Mouse (Mus musculus) retina, adult 2 months (tissue): ENCODE data around the gene Wnt7b.
A peak's percentile ranks its signal among the peaks of the same experiment; 100 is the strongest.

ENCODE experiments used
- DNase-seq: peaks from one replicate; pipeline ENCODE4 v3.0.0-alpha.2; 2012; ENCODE audit warnings: low read depth, low spot score

The Wnt7b gene

DNA sequence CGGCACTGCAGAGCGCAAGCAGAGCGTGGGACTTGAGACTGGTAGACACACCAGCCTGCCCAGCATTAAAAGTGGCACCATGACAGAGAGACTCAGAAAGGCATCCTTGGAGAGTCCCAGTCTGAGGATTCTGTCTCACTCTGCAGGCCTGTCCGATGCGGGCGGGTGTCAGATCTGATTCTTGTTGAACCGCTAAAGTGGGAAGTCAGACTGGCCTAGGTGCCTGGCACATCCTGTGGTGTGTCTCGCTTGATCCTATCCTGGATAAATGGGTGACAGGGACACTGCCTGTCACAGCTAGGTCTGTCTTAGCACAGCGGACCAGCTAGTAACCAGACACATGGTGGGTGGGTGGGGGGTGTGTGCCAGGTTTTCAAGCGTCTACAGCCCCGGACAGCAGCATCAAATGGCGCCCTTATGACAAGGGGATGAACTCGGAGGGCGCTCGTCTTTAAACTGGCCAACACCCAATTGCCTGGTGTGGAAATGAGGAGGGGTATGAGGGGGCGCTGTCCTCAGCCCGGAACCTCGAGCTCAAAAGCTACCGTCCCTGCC, at the start of gene Wnt7b:
Gene Wnt7b (minus strand): TSS at position 118 of the 555 bp plus-strand sequence.
- no peak for DNase-seq

DNA sequence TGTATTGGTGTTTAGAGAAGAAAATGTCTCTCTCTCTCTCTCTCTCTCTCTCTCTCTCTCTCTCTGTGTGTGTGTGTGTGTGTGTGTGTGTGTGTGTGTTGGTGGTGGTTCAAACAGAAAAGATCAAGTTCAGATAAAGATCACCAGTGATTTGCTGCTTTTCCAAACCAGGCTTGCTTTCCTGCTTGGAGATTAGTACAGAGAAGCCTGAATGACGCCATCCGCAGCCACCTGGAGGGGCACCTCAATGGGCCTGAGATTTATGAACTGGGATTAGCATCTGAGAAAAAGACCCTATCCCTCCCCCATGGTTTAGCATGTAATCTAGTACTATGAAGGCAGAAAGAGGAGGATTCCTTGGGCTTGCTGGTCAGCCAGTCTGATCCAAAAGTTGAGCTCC, 49.3 kb upstream of the Wnt7b start:
- no peak for DNase-seq

DNA sequence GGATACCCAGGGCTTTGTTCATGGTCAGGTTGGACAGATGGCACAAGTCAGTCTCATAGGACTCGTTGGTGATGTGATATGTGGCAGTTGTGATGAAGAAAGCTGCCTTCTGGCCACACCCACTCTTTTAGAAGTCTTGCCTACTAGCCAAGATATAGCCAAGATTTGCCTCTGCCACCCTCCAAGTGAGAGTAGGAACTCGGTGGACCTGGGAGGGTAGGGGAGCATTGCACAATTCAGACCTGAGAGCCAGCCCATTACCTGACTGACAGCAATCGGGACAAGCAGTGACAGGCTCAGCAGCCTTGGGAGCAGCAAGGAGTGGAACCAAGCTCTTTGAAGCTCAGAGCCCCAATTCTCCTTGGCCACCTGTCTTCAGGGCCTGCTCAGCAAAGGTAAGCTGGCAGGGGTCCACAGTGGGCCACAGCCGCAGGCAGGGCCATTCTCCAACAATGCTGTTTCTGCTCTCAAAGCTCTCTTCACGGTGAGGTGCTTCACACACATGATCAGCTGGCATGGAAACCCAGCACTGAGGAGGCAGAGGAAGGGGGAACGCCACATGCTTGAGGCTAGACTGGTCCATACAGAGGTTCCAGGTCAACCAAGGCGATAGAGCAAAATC, 47.8 kb upstream of the Wnt7b start:
- no peak for DNase-seq

DNA sequence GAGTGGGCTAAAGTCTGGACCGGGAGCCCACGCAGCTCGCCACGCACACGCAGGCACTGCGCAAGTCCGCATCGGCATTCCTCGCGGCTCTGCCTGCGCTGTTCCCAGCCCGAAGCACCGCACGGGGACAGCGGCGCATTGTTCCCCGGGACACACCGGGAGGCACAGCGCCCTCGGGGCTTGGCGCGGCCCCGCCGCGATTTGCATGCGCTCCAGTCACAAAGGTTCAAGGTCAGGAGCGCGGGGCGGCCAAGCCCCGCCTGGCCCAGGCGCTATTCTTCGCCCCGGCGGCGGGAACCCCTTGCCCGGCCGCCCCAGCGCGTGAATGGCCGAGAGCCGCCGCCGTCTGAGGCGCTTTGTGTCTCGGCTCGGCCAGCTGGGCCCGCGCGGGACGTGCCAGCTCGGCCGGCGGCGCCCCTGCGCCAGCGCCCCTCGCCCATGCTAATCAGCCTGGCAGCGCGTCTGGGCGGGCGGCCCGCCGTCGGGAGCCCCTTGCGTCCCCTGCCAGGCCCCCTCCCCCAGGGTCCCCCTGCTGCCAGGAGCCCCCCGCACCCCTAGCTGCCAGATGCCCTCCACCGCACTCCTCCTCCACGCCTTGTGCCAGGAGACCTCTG, 43.5 kb upstream of the Wnt7b start:
- DNase-seq, result no peak

DNA sequence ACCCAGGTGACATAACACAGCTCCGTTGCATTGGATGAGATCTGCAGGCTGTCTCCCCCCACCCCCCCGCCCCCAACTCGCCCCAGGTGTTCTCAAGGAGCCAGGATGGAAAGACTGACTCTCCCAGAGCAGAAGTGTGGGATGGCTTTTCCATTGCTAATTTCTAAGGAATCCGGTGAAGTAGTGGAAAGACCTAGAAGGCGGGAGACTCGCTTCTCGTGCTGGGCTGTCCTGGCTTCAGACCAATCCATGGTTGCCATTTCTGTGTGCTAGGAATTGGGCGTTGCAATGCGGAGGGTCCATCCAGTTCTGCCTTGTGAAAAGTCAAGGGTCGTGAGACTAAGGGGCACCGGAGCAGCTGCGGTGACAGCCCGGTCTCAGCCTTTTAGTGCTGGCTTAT, 39.9 kb upstream of the Wnt7b start:
- DNase-seq, result no peak

DNA sequence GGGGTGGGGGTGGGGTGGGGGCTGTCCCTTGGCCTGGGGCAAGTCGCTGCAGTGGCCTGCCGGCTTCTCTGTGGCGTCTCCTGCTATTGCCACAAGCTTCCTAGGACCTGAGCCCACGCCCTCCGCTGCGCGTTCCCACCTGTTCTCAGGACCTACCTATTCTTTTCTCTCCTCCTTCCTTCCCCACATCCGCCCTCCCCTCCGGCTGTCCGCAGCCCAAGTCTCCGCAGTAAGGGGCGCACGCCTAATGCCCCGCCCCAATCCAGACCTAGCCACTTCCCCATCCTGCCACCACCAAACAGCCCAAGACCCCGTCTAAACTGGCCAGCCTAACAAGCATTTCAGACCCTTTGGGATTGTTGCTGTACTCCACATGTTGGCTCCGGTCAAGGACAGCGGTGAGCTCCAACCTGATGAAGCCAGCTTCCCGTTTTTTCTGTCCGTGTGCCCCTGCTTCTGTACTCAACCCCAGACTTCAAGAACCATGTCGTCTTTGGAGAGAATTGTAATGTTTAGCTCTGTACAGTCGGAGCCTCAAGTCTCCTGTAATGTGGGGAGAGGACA, 33.3 kb upstream of the Wnt7b start:
- no peak for DNase-seq

DNA sequence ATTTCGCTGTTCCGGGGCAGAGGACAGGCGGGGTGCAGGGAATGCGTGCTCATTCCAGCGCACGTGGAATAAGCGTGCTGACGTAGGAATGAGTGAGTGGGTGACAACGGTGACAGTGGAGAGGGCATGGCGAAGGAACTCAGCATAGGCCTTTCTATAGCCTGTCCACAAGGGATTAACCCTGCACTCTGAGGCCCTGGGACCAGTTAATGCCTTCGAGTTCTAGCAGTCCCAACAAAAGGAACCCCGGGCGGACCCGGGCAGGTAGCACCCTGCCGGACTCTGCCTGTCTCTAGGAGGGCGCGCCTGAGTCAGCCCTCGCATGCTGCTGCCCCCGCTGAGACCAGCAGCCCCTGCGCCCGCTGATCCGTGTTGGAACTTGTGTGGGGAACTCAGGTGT, 32.8 kb upstream of the Wnt7b start:
- no peak for DNase-seq

DNA sequence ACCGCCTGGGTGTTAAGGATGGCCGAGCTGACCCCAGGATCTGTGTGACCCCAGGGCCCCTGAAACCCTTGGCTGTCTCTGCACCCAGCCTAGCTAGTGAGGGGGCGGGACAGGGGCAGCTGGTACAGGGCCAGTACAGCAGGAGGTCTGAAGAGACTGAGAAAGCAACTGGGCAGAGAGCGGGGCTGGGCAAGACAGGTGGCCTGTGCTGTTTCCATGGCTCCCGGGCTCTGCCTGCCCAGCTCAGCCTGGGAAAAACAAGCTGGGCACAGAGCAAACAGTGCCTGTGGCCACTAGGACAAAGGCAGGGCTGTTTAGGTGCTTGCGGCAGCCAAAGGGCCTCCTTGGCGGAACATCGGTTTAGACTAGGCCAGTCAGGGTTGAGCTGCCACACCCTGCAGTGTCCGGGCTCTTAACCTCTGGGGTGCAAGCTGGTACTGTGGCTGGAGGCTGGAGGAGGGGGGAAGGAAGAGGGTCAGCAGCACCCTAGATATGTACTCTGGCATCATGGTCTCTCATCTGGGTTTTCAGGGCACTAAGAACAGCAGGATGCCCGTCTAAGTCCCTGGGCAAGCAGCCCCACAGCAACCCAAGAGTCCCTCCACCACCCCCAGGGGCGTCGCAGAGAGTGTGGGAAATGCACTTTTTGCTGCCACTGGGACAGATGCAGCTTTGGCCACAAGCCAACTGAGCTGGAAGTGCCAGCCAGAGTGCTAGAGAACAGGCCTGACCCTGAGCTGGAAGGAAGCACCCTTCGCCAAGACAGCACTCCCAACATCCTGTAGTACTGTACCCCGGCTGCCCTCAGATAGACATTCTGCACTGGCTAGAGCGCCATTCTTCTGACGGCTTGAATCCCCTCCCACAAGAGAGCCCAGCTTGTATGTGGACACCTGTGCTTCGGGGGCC, 31.3 kb upstream of the Wnt7b start:
- DNase-seq, result no peak

DNA sequence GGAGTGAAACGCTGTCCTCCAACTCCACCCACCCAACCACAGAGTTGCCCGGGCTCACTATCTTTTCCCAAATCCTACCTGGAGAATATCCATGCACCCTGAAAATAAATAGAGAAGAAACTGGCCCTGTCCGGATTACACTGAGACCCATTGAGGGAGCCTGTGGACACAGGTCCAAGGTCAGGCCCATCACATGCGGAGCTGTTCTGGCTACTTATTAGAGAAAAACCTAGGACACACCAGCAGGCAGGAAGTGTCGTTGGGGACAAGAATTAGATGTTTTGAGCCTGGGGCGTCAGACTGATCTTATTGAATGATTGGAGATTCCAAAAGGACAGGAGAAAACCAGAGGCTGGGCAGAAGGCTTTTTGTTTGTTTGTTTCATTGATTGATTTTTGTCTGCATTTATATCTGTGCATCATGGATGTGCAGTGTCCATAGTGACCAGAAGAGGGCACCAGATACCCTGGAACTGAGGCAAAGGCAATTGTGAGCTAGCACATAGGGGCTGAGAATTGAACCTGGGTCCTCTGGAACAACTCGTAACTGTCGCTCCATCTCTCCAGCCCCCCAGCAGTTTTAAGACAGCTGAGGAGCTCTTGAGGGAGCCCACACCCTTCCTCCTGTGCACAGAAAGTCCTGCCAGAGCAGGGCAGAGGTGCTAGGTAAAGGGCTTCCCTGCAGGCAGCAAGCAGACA, 30.5 kb upstream of the Wnt7b start:
- no peak for DNase-seq

DNA sequence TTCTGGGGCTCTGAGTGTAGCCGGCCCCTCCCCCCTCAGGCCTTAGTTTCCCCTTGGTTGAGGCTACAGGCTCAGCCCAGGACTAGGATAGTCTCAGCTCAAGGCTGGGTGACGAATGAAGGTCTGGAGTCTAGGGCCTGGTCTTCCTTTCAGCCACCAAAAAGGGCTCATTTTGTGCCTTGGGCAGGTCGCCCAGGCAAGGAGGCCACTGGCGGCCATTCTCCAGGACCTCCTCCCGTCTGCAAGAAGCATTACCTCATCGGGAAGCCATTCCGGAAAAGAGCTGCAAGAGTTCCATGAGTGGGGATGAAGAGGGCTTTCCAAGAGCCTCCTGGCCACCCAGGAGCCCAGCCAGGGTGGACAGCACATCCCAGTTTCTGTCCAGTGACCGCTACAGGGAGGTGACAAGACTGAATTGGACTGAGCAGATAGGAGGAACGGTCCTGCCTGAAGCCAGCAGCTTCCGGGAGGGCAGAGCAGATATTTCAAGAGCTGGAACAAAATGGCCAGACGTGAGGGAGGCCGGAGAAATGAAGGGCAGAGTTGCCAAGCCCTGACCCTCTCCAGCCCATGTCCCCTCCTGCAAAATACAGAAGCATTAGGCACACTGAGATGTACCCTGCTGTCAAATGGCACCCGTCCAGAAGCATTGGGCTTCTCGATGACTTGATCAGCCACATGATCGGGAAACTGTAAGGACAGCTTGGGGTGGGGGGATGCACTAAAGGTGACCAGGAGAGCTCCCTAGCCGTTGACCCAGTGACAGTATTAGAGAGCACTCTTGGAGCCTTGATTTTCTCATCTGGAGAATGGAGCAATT, 29.6 kb upstream of the Wnt7b start:
- no peak for DNase-seq

DNA sequence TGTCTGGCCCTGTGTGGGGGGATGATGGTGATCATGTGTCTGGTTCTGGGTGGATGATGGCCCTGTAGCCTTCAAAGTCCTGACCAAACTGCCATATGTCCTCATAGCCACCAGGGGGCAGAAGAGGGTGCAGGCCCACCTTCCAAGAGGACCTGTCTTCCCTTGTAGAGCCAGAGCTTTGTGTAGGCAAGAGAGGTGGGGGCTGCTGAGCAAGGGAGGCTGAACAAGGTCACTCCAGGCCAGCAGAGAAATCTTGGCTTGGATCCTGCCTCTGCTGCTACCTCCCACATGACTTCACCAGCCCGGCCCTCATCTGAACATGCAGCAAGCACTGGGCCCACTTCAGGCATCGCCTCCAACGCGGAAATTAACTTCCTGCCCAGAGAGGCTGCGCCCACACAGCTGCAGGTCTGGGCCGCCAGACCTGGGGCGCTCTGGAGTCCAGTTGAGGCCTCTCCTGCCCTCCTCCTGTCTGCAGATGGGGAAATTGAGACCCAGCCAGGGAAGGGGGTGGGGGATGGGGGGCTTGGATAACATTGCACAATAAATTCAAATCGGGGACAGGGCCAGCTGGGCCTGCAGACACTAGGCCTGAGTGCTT, 28.4 kb upstream of the Wnt7b start:
- peak; percentile 30 for DNase-seq

DNA sequence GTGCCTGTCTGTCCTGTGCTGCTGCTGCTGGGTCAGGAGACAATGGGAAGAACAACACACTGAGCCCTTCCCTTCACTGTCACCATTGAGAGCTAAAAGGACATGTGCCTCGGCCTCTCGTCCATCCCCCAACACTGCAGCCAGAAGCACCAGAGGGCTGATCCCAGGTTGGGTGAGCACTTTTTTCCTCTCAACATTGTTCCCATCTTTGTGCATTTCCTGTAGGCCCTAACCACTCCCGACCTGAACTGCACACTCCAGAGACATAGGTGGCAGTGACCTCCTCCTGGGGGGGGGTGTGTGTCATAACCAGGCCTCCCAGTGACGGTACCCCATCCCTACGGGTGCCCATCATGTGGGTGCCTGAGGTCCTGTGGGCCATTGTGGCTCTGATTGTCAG, 27.8 kb upstream of the Wnt7b start:
- DNase-seq, result no peak

DNA sequence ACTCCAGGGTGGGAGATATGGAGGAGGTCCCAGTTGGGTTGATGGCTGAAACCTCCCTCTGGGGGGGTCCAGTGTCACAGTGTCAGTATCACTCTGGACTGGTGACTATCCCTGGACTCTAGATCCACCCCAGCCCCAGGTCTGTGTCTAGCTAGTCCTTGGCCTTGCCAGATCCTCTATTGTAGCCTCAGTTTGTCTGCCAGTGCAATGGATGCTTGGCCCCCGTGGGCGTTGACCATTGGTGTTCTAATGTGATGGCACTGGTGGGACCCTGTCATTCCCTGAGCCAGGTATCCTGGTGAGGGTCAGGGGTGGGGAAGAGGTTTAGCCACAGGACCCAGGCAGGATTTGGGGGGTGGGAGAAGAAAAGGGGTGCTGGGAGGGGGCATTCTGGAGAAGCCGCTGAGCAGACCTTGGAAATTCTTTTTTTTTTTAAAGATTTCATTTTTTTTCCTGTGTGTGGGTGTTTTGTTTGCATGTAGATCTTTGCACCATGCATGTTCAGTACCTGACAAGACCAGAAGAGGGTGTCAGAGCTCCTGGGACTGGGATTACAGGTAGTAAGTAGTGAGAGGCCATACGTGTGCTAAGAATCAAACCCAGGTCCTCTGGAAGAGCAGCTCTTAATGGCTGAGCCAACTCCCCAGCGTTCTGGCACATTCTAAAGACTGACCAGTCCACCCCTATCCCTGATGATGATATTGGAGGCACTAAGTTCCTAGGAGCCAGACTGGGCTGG, 27.2 kb upstream of the Wnt7b start:
- DNase-seq, result no peak

DNA sequence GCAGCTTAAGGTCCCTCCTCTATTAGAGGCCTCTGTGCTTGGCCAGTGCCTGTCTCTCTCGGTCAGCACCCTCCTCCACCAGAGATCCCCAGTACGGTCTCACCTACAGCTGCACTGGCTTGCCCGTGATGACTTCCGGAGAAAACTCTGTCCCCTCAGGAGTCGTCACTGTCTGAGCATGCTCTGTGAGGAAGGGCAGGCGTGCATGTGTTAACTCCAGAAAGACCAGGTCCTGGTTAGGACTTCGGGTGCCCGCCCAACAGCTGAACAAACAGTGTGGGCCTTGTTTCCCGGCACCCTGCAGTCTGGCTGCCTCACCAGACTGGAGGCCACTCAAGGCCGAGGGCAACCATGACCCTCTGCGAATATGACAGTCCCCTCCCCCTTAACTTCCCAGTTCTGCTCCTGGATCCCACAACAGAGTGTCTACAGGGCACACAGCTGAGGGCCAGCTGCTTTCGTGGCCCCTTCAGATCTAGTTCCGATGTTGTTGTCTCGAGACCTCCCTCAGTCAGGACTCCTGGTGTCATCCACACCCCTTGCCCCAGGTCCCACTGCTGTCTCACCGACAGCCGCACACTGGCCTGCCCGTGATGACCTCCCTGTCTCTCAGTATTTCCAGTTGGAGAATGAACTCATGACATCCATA, 23.8 kb upstream of the Wnt7b start:
- DNase-seq, result no peak

DNA sequence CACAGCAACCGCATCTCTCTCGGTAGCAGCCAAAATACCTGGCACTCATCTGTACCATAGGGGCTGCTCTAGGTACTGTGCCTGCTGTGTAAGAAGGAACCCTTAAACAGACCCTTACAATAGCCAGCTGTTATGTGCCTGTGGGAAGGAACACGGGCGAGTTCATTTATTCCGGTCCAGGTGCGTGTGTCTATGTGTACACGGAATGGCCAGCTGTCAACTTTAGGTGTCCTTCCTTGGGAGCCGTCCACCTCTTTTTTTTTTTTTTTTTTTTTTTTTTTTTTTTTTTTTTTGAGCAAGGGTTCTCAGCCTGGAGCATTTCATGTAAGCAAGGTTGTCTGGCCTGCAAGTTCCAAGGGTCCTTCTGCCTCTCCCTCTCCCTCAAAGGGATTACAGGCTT, 22.7 kb upstream of the Wnt7b start:
- DNase-seq, result no peak

DNA sequence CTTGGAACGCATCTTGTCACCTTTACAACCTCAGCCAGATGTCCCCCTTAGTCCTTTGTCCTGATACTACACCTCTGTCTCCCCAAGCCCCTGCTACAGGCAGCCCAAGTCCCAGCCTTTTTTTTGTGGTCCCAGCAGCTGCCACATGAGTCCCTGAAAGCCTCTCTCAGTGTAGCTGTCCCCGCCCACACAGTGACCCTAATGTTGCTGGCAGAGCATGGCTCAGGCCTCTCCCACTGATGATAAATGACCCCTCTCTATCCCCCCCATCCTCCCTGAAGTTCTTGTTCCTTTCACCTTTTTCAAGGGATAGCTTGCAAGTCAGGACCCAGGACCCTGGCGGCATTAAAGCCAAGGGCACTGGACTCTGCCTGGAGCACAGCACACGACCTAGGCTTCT, 22.2 kb upstream of the Wnt7b start:
- DNase-seq, result no peak

DNA sequence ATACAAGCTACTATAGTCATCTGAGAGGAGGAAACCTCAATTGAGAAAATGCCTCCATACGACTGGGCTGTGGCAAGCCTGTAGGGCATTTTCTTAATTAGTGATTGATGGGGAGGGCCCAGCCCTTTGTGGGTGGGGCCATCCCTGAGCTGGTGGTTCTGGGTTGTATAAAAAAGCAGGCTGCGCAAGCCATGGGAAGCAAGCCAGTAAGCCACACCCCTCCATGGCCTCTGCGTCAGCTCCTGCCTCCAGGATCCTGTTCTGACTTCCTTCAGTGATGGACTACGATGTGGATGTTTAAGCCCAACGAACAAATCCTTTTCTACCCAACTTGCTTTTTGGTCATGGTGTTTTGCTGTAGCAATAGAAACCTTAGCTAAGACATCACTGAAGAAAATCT, 21.1 kb upstream of the Wnt7b start:
- DNase-seq, result no peak

DNA sequence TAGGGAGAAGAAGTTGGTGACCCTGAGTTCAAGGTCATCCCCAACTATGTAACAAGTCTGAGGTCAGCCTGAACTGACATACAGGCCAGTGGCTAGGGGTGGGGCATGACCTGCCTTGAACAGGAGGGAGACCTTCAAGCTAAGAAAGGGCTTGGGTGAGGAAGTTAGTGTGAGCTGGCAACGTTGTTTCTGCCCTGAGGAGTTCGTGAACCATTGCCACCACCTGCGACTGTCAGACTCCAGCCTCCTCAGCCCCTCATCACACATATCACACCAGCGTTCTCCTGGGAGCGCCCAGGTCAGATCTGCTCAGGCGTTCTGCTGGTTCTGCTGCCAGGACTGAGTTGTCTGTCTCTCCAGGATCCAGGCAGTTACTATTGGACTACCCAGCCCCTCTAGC, 20.5 kb upstream of the Wnt7b start:
- no peak for DNase-seq

DNA sequence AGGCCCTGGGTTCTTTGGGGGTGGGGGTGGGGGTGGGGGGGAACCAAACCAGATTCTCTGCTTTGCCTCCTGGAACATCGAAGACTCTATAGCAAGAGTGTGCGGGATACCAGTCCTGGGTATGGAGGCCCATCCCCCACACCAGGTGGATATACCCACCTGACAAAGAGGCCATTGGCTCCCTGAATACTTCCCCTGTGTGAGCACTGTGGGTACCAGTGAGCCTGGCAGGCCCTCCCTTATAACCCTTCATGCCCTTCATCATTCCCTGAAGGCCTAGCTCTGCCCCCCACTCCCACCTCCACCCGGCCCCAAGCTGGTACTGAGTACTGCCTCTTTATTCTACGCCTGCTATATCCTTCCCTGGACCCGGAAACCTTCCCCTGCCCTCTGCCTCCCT, 19.7 kb upstream of the Wnt7b start:
- no peak for DNase-seq
